Mouse (Mus musculus) small intestine, adult 2 months (tissue): ENCODE measurements around the gene Trip6. TPM values are rescaled to one million over a fixed set of nuclear protein-coding genes. Genes with fewer than 3 reads are reported as not detected.

Experiments
- H3K27ac ChIP-seq: fragments of 200-500 bp; 2 replicates; pipeline ENCODE4 v1.5.1; 2012; ENCODE audit warnings: low read depth, low read length, control low read depth, inconsistent platforms; ENCODE audit not compliant: insufficient read depth
- H3K27me3 ChIP-seq: fragments of 200-500 bp; 2 replicates; pipeline ENCODE4 v1.6.1; 2012; ENCODE audit warnings: mild to moderate bottlenecking, moderate library complexity, low read length, inconsistent platforms; ENCODE audit not compliant: control insufficient read depth, insufficient read depth
- H3K36me3 ChIP-seq: fragments of 200-500 bp; 2 replicates; pipeline ENCODE4 v1.6.1; 2012; ENCODE audit warnings: mild to moderate bottlenecking, low read length, control low read depth, inconsistent platforms; ENCODE audit not compliant: control insufficient read depth, insufficient read depth
- H3K4me1 ChIP-seq: fragments of 200-500 bp; 2 replicates; pipeline ENCODE4 v1.6.1; 2012; ENCODE audit warnings: low read length, inconsistent platforms, mixed read lengths; ENCODE audit not compliant: control insufficient read depth, insufficient read depth, insufficient read length
- H3K4me3 ChIP-seq: fragments of 200-500 bp; 2 replicates; pipeline ENCODE4 v1.5.1; 2012; ENCODE audit warnings: low read depth, mild to moderate bottlenecking, control low read depth, inconsistent platforms, low read length, moderate library complexity
- CTCF ChIP-seq: fragments of 200-500 bp; IDR thresholded peaks from 2 replicates; pipeline ENCODE4 v1.5.1; 2012; ENCODE audit warnings: low read depth, mild to moderate bottlenecking, control low read depth, inconsistent platforms, low read length, moderate library complexity, mixed read lengths; ENCODE audit not compliant: insufficient replicate concordance, insufficient read length; ENCODE audit errors: extremely low read depth
- POLR2A ChIP-seq: fragments of 200-500 bp; IDR thresholded peaks from 2 replicates; pipeline ENCODE4 v1.6.1; 2012; ENCODE audit warnings: low read depth, mild to moderate bottlenecking, control low read depth, inconsistent platforms, low read length, moderate library complexity
- WGBS: fragments of 180-500 bp; shearing (Covaris S2); methylation state at CpG from one replicate; pipeline ENCODE4 v1.1.7; 2018; 5-methylcytosine and 5-hydroxymethylcytosine counted together
- polyA plus RNA-seq: library from polyadenylated mRNA; depleted of rRNA; stranded (reverse); fragments of >200 nt; gene quantifications from 2 replicates; pipeline ENCODE4 v1.2.3, GENCODE M21; 2012

Gene Trip6
- polyA plus RNA-seq, 1 experiment = 8.2 TPM

DNA sequence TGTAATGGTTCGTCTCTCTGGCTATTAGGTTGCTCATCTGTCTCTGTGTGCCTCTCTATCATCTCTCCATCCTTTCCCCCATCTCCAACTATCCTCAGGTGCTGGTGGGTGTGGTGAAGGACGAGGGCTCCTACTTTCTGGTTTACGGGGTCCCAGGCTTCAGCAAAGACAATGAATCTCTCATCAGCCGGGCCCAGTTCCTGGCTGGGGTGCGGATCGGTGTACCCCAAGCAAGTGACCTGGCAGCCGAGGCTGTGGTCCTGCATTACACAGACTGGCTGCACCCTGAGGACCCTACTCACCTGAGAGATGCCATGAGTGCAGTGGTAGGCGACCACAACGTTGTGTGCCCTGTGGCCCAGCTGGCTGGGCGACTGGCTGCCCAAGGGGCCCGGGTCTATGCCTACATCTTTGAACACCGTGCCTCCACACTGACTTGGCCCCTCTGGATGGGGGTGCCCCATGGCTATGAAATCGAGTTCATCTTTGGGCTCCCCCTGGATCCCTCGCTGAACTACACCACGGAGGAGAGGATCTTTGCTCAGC lies 22.8 kb downstream of the Trip6 start:
- Histone ChIP-seq H3K27me3 (peaks cover 21% of the 10 kb centered on the region), H3K4me3 (peak overlapping the region; percentile 7; the same call in 1 of the 2 replicates), H3K27ac (no peak overlapping the region), H3K36me3 (peaks cover 13% of the 10 kb centered on the region), H3K4me1 (peaks cover 42% of the 10 kb centered on the region)
- no peak for TF ChIP-seq POLR2A
- no peak for TF ChIP-seq CTCF
- WGBS = 72% methylated on average over 15 of the region's 15 CpGs

DNA sequence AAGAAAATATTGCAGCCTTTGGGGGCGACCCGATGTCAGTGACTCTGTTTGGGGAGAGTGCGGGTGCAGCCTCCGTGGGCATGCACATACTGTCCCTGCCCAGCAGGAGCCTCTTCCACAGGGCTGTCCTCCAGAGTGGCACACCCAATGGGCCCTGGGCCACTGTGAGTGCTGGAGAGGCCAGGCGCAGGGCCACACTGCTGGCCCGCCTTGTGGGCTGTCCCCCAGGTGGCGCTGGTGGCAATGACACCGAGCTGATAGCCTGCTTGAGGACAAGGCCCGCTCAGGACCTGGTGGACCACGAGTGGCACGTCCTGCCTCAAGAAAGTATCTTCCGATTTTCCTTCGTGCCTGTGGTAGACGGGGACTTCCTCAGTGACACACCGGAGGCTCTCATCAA lies 23.5 kb downstream of the Trip6 start:
- Histone ChIP-seq H3K27ac (no peak overlapping the region), H3K4me3 (peak overlapping the region; percentile 48), H3K4me1 (peaks cover 48% of the 10 kb centered on the region), H3K27me3 (peaks cover 21% of the 10 kb centered on the region), H3K36me3 (peaks cover 6% of the 10 kb centered on the region)
- TF ChIP-seq CTCF = peak; percentile 62
- no peak for TF ChIP-seq POLR2A
- WGBS = 15% methylated on average over 15 of the region's 15 CpGs

DNA sequence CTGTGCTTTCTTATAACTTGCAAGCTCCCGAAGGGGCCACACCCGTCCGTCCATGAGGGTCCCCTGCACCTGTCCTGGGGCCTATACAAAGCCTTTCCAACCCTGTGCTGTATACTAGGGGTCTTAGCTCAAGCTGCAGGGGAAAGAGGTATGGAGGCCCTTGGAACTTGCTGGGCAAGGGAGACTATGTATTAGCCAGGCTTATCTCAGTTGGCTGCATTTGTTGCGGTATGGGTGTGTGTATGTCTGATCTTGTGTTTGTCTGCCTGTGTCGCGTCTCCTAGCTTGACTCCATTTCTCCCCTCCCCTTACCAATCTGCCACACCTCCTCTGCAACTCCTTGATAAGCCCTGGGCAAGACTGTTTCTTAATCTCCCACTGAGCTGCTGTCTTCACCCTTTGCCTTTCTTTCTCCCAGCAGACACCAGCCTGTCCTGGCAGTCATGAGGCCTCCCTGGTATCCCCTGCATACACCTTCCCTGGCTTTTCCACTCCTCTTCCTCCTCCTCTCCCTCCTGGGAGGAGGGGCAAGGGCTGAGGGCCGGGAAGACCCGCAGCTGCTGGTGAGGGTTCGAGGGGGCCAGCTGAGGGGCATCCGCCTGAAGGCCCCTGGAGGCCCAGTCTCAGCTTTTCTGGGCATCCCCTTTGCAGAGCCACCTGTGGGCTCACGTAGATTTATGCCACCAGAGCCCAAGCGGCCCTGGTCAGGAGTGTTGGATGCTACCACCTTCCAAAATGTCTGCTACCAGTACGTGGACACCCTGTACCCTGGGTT lies 24.4 kb downstream of the Trip6 start:
- no peak for TF ChIP-seq POLR2A
- Histone ChIP-seq H3K36me3 (no peaks in the 10 kb centered on the region), H3K4me1 (peaks cover 44% of the 10 kb centered on the region), H3K27ac (no peak overlapping the region), H3K27me3 (peaks cover 21% of the 10 kb centered on the region), H3K4me3 (no peak overlapping the region)
- WGBS = 41% methylated on average over 13 of the region's 13 CpGs

DNA sequence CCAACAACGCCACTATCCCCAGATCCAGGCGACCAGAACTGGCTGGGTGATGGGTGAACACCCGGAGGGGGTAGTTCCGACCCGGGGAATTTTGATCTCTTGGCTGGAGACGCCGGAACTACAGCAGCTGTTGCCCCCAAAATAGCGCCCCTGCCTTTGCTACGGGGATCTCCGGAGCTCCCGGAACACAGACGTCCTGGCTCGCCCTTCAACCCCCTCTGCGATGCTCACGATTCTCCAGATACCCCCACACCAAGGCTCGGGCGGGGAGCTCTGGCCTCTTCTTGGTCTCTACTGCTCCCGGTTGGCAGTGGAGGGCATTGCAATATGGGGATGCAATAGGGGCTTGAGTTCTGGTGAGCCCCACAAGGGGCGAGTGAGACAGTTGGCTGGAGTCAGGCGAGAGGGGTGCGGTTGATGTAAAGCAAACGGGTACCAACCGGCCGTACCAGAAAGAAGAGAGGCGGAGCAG lies 25.2 kb downstream of the Trip6 start:
- H3K4me1 ChIP-seq = peaks cover 42% of the 10 kb centered on the region
- WGBS = 5% methylated on average over 25 of the region's 25 CpGs
- TF ChIP-seq POLR2A (no peak), CTCF (0 out of 2 replicates have a peak, but pooled peaks have one; percentile 13)
- no peak overlapping the region for H3K27ac ChIP-seq
- peaks cover 21% of the 10 kb centered on the region for H3K27me3 ChIP-seq
- peak overlapping the region; percentile 29 for H3K4me3 ChIP-seq
- H3K36me3 ChIP-seq = no peaks in the 10 kb centered on the region

DNA sequence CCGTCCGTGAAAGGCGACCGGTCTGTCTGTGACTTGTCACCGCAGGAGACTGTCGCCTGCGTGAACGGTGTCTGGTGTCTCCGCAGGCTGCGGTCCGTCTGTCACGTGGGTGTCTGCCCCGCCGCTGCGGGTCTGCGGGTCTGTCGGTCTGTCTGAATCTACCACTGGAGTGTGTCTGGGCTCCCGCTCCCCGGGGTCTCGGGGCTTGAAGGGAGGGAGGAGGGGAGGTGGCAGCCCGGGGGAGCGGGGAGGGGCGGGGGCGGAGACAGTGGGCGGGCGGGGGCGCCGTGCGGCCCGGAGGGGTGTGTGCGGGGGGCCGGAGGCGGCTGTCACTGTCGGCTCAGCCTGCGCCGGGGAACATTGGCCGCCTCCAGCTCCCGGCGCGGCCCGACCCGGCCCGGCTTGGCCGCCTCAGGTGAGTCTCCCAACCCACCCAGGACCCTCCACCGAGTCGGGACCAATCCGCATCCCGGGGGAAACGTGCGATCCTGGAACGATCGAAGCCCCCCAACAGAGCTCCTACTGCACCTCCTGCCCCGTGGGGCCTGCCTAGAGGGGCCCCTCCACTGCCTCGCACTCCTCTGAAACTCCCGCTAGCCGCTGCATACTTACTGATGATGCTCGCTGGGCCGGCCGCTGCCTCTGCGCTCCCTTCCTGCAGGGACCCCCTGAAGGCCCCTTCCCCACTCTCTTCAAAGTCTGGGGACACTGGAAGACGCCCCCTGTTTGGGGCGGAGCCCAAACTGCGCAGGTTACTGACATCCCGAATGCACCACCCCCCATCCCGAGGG lies 26.1 kb downstream of the Trip6 start:
- no peak overlapping the region for H3K27ac ChIP-seq
- 3% methylated on average over 64 of the region's 65 CpGs for WGBS
- no peaks in the 10 kb centered on the region for H3K36me3 ChIP-seq
- peaks cover 42% of the 10 kb centered on the region for H3K4me1 ChIP-seq
- TF ChIP-seq CTCF (no peak), POLR2A (no peak)
- H3K4me3 ChIP-seq = peak overlapping the region; percentile 48
- peaks cover 21% of the 10 kb centered on the region for H3K27me3 ChIP-seq

DNA sequence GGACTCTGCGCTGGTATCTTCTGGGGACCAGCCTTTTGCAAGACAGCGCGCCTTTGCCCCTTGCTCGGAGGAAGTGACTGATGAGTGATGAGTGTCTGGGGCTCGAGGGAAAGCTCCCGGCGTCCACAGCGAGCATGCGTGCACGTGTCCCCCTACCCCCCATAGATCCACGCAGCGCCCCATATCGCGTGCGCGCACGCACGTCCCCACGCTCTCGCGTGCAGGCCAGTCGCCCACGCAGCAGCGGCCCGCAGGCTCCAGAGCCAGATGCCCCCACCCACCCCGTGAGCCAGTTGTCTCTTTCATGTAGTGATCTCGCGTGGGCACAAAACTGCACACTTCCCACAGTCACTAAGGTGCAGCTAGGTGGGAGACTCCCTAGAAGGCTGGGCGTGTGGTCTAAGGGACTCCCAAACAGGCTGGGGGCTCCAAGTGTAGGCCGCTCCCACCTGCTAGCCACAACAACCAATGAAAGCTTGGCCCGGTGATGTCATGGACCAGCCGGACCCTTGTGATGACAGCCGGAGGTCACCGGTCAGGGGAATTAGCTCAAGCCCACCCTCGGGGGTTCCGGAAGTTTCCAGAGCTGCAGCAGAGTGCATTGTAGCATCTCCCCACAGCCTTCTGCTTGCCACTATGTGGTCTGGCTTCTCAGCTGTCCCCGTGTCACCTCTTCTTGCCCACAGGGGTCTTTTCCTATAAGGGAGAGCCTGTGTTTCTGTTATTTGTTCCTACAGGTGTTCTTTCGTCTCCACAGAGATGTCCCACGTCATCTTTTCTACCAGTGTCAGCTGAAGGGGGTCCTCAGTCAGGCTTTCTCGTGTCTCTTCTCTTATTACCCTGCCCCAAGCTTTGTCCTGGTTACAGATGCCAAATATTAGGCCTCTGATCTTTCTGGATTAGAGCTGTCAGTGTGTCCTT lies 26.9 kb downstream of the Trip6 start, which contains the start of gene Ache:
Ache (plus strand) TSS at position 488 of the 921 bp plus-strand sequence.
- WGBS = 7% methylated on average over 40 of the region's 40 CpGs
- Histone ChIP-seq H3K4me3 (peak within 1 kb of the TSS; percentile 48), H3K4me1 (peaks cover 42% of the 10 kb centered on the region), H3K27ac (no peak within 1 kb of the TSS), H3K27me3 (peaks cover 21% of the 10 kb centered on the region), H3K36me3 (no peaks in the 10 kb centered on the region)
- TF ChIP-seq CTCF = no peak
- no peak for TF ChIP-seq POLR2A
